Mouse (Mus musculus) megakaryocyte, embryonic 14.5 days (primary cell): ENCODE results near the gene Myo5a. TPM values are rescaled to one million over a fixed set of nuclear protein-coding genes. Genes with fewer than 3 reads are reported as not detected.

Source experiments
- H3K27me3 ChIP-seq: replicated peaks from 2 replicates; pipeline ENCODE3; 2012; ENCODE audit warnings: inconsistent platforms
- H3K36me3 ChIP-seq: replicated peaks from 2 replicates; pipeline ENCODE3; 2012; ENCODE audit warnings: low read length, inconsistent platforms, mixed read lengths
- H3K4me1 ChIP-seq: 2 replicates; pipeline ENCODE4 v1.6.1; 2012; ENCODE audit warnings: inconsistent platforms
- H3K4me3 ChIP-seq: replicated peaks from 2 replicates; pipeline ENCODE3; 2012; ENCODE audit warnings: moderate library complexity, mild to moderate bottlenecking, inconsistent platforms
- H3K9me3 ChIP-seq: 2 replicates; pipeline ENCODE4 v1.6.1; 2012; ENCODE audit warnings: inconsistent platforms
- FLI1 ChIP-seq: IDR thresholded peaks from 2 replicates; pipeline ENCODE4 v1.6.1; 2012; ENCODE audit warnings: low read length, inconsistent platforms, mixed read lengths
- GATA1 ChIP-seq: IDR thresholded peaks from 3 replicates; pipeline ENCODE4 v1.6.1; 2012; ENCODE audit warnings: mixed read lengths, low read length, inconsistent platforms, borderline replicate concordance
- polyA plus RNA-seq: library from polyadenylated mRNA; stranded (reverse); fragments of >175 nt; gene quantifications from 2 replicates; pipeline ENCODE4 v1.2.3, GENCODE M21; 2012; ENCODE audit warnings: low replicate concordance; ENCODE audit not compliant: insufficient read depth

Gene Myo5a
- polyA plus RNA-seq, 1 experiment = 10.7 TPM

DNA sequence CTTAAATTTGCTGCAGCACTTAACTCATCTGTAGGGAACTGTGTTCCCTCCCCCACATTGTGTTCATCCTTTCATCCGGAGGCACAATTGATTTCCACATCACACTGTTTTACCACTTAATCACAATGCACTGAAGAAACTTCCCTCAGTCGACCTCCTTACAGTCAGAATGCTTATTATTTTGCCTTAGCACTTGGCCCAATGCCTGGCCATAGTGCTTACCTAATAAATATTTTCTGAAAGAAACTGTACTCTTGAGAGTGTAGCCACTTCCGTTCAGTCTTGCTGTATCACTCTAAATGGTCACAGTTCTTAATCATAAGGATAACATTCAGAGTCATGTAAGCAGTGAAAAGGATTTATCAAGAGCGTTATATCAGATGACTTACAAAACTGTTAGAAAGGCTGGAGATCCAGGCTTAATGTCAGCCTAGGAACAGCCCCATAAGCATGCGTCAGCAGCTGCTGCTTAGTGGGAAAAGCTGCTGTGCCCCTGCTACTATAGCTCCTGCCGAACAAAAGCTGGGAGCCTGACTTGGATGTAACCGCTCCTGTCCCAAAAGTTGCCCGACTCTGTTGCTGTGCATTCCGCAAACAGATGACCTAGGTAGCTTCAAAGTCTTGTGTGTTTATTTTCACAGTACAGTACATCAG is 6.0 kb upstream of the Myo5a start:
- TF ChIP-seq GATA1 = no peak
- no peak for TF ChIP-seq FLI1
- peaks cover under 1% of the 10 kb centered on the region; the same call in 1 of the 2 replicates for H3K4me1 ChIP-seq
- H3K4me3 ChIP-seq = no peak overlapping the region
- H3K9me3 ChIP-seq = no peaks in the 10 kb centered on the region
- no peaks in the 10 kb centered on the region for H3K27me3 ChIP-seq
- peaks cover 15% of the 10 kb centered on the region for H3K36me3 ChIP-seq

DNA sequence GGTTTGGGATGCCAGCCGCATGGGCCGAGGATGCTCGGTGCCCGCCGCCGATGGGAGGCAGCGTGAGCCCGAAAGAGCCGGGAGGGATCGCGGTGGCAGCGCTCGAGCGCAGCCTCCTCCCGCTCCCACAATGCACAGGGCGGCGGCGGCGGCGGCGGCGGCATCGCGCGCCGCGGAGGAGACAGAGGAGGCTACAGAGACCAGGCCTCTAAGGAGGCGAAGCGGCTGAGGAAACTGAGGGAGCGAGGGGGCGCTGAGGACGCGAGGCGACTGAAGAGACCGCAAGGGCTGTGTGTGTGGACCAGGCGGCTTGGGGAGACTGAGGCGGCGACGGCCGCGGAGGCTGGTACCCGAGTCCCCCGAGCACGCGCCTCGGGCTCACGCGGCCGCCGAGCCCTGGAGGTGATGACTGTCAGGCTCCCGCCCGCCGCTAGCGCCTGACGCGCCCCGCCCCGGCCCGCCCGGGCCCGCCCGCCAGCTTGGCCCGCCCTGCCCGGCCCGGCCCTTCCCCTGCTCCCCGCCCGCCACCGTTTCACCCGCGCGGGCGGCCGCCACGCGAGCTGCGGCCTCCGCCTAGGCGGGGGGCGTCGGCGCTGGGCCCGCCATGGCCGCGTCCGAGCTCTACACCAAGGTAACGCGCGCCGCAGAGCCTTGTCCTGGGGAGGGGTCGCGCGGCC is 352 bp downstream of the Myo5a start:
- peaks cover 35% of the 10 kb centered on the region for H3K4me1 ChIP-seq
- H3K4me3 ChIP-seq = peak overlapping the region; percentile 98
- no peaks in the 10 kb centered on the region for H3K36me3 ChIP-seq
- TF ChIP-seq FLI1 = no peak
- TF ChIP-seq GATA1 = no peak
- H3K9me3 ChIP-seq = no peaks in the 10 kb centered on the region
- peaks cover 3% of the 10 kb centered on the region for H3K27me3 ChIP-seq

DNA sequence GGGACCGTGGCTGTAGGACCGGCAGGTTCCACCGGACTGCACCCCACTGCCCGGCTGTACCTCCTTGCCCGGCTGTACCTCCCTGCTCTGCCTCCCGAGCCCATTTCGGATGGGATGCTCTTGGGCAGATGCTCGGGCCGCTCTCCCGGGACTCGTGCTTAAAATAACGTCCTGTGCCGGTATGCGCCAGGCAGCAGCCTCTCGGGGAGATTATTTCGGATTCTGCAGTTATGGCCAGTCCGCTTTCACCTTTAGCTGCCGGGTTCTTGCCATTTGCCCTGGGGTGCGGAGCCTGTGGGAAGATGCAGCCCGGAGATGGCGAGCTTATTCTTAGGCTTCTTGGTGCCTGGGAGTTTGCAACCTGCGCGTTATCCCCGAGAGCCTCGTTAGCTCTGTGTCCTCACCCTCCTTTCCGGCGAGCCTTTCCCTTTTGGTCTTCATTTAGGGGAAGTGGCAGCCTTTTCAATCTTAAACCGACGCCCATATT is 934 bp downstream of the Myo5a start:
- TF ChIP-seq FLI1 (no peak), GATA1 (no peak)
- H3K9me3 ChIP-seq = no peaks in the 10 kb centered on the region
- H3K4me3 ChIP-seq = peak overlapping the region; percentile 98
- H3K4me1 ChIP-seq = peaks cover 35% of the 10 kb centered on the region
- H3K27me3 ChIP-seq = peaks cover 3% of the 10 kb centered on the region
- H3K36me3 ChIP-seq = no peaks in the 10 kb centered on the region

DNA sequence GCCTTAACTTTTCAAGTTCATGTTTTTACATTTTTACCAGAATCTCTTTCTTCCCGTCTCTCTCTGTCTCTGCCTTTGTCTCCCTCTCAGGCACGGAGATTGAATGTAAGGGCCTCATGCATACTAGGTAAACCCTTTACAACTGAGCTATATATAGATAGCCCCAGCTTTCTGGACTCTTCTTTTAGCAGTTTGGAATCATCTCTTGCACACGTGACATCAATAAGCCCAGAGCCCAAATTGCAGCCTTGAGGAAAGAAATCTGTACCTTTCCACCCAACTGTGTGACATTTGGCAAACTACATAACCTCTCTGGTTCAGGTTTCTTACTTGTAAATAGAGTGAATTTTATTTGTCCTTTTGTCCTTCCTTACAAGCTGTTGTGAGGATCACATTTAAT is 1.5 kb downstream of the Myo5a start:
- no peaks in the 10 kb centered on the region for H3K9me3 ChIP-seq
- peaks cover 3% of the 10 kb centered on the region for H3K27me3 ChIP-seq
- TF ChIP-seq FLI1 (no peak), GATA1 (no peak)
- peak overlapping the region; percentile 98 for H3K4me3 ChIP-seq
- H3K4me1 ChIP-seq = peaks cover 40% of the 10 kb centered on the region
- H3K36me3 ChIP-seq = no peaks in the 10 kb centered on the region

DNA sequence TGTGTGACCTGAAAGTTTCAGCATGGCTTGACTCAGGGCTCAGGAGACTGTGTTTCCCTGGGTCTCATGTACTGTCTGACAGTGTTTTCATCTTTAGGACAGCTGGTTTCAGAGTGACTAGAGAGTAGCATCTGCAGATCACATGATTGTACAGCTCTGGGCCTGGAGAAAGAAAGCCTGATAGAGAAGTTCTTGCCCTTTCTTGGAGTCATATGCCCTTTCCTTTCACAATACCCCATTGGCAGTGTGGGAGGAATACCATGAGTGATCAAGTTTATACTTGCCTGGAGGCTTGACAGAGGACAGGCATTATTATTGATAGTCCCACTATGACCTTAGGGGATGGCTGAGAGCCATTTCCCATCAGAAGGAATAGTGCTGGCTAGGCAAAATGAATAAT is 6.4 kb downstream of the Myo5a start:
- H3K27me3 ChIP-seq = no peaks in the 10 kb centered on the region
- TF ChIP-seq GATA1 (no peak), FLI1 (no peak)
- H3K4me1 ChIP-seq = peaks cover 33% of the 10 kb centered on the region
- no peaks in the 10 kb centered on the region for H3K36me3 ChIP-seq
- no peaks in the 10 kb centered on the region for H3K9me3 ChIP-seq
- H3K4me3 ChIP-seq = no peak overlapping the region

DNA sequence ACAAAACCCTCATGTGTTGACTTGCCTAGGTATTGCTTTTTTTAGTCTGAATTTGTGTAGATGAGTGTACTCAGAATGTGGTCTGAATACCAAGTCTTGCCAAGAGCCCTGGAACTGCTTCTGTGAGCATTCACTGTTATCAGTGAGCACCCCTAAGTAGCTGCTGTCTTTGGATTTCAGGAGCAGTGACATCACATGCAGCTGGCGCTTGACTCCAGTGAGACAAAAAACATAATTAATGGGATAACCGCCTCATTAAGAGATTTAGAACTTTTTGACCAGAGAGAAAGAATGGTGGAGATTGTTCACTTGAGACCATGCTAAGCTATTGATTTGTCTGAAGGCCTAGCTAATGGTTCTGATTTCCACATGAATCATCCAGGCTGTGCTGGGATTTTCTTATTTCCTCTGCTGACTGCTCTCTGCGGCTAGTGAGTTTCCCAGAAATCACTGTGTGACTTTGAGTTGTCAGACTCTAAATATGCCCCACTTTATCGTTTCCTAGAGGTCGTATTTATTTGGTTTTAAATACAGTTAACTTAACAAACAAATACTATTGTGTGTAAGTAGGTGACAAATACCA is 14.5 kb downstream of the Myo5a start:
- Histone ChIP-seq H3K4me3 (no peak overlapping the region), H3K9me3 (no peaks in the 10 kb centered on the region), H3K36me3 (peaks cover 8% of the 10 kb centered on the region), H3K4me1 (peaks cover 19% of the 10 kb centered on the region; the same call in 1 of the 2 replicates), H3K27me3 (no peaks in the 10 kb centered on the region)
- no peak for TF ChIP-seq FLI1
- no peak for TF ChIP-seq GATA1

DNA sequence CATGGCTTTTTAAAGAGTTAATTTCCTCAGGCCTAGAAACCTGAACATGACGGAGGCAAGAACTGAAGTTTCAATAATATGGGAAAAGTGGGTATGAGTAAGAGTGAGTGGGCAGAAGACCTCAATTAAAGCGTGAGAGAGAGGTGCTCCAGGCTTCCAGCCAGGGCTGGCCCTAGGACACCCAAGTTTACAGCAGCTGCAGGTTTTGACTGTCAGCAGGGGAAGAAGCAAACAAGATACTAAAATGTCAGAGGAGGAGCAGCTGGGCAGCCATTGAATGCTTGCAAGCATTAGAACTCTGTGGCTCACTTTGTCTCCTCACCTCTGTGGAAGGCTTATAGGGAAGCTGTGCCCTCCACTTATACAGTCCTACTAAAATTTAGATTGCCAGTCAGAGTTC is 17.0 kb downstream of the Myo5a start:
- Histone ChIP-seq H3K36me3 (peaks cover 8% of the 10 kb centered on the region), H3K9me3 (no peaks in the 10 kb centered on the region), H3K4me1 (peaks cover 23% of the 10 kb centered on the region), H3K4me3 (no peak overlapping the region), H3K27me3 (no peaks in the 10 kb centered on the region)
- TF ChIP-seq GATA1 (no peak), FLI1 (no peak)

DNA sequence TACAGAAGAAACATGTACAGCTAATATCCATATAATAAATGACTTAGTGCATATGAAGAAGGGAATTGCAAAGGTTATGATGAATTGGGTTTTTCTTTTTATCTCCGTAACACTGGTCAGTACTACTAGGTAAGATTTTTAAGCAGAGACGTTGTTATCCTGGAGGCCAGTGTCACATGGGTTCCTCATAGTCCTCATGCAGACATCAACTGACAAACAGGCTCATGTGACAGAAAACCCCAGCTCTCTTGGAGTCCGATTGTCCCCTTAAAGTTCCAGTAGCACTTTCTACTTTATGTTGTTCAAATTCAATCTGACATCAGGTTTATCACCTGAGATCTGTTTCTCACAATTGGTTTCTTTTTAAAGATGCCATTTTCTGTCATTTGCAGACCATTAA is 18.5 kb downstream of the Myo5a start:
- H3K27me3 ChIP-seq = no peaks in the 10 kb centered on the region
- no peak overlapping the region for H3K4me3 ChIP-seq
- peaks cover 2% of the 10 kb centered on the region for H3K36me3 ChIP-seq
- H3K9me3 ChIP-seq = no peaks in the 10 kb centered on the region
- peaks cover 37% of the 10 kb centered on the region for H3K4me1 ChIP-seq
- TF ChIP-seq FLI1 (no peak), GATA1 (no peak)

DNA sequence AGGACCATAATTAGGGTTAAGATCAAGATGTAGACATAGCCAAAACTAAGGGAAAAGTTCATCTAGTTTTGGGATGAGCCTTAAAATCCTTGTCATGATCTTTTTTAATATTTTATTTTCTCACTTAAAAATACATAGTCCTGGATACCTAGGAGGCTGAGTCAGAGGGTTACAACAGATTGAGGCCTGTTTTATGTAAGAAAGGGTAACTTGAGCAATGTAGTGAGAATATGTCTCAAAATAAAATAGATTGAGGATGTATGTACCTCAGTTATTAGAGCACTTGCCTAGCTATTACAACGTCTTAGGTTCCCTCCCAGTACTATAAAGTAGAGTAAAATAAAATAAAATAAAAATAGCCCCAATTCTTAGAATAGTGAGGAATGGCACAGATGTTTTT is 21.3 kb downstream of the Myo5a start:
- H3K4me1 ChIP-seq = peaks cover 50% of the 10 kb centered on the region
- no peaks in the 10 kb centered on the region for H3K27me3 ChIP-seq

DNA sequence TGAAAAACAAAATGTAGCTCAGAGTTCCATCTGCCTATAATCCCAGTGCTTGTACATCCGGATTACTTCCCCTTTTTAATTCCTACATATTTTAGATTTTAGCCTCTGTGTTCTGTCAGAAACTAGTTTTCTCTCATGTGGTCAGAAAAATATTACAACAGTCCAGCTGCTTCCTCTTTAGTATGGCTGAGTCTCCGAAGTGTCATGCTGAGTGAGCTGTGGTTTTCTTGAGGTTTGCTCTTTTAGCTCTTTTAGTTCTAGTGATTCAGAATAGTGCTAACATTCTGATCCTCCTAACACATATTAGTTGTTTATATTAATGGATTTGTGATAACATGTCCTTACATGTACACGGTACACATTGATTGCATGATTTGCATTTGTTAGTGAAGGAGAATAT is 23.9 kb downstream of the Myo5a start:
- TF ChIP-seq FLI1 (no peak), GATA1 (no peak)
- H3K9me3 ChIP-seq = no peaks in the 10 kb centered on the region
- H3K4me3 ChIP-seq = peak overlapping the region; percentile 71
- H3K36me3 ChIP-seq = peaks cover 6% of the 10 kb centered on the region
- no peaks in the 10 kb centered on the region for H3K27me3 ChIP-seq
- peaks cover 52% of the 10 kb centered on the region for H3K4me1 ChIP-seq

More for the DNA sequence above, 21.3 kb downstream of the Myo5a start:
- TF ChIP-seq GATA1 (no peak), FLI1 (no peak)
- H3K36me3 ChIP-seq = no peaks in the 10 kb centered on the region
- no peaks in the 10 kb centered on the region for H3K9me3 ChIP-seq
- no peak overlapping the region for H3K4me3 ChIP-seq
